Mouse (Mus musculus): ENCODE measurements around the gene Rasgrf2. TPM values are rescaled to one million over a fixed set of nuclear protein-coding genes. Genes with fewer than 3 reads are reported as not detected.

Rasgrf2 gene
- polyA plus RNA-seq, 2 experiments = 0.03 to 0.10 TPM

DNA sequence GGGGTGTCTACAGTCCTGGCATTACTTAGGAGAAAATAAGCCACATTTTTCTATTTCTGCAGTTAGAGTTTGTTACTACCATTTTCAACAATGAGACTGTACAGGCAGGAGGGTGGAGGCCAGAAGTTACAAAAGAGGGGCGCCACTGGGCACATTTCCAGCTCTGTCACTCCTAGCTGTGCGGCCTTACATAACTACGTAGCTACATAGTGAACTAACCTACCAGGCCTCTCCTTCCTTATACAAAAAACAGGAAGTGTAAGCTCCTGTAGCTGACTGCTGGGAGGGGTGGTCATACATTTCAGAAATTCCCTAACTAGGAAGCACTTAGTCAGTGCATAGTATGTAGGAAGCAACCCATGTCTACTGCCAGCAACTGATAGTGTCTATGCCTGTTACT, 78.5 kb downstream of the Rasgrf2 start:
- Histone ChIP-seq H3K4me3 (ENCODE audit: insufficient read depth in 1 of 2, low read depth in 2 of 2, low read length in 2 of 2) (no peak overlapping the region), H3K27me3 (ENCODE audit: control insufficient read depth, insufficient read depth, low read length) (no peaks in the 10 kb centered on the region), H3K27ac (no peak overlapping the region), H3K9me3 (ENCODE audit: control insufficient read depth, low read length) (no peaks in the 10 kb centered on the region), H3K9ac (replicated peaks) (no peak overlapping the region), H3K4me2 (ENCODE audit: low read depth) (no peak overlapping the region), H3K4me1 (replicated peaks; ENCODE audit: control insufficient read depth in 2 of 2, insufficient read depth in 2 of 2, low read length in 1 of 2) (no peaks in the 10 kb centered on the region), H3K36me3 (replicated peaks; ENCODE audit: control insufficient read depth, insufficient read depth, low read depth) (no peaks in the 10 kb centered on the region)
- TF ChIP-seq CTCF (IDR thresholded peaks at IDR 0.05; ENCODE audit: low read depth) = no peak
- no peak for TF ChIP-seq EP300 (IDR thresholded peaks at IDR 0.05; ENCODE audit: low read depth)
- WGBS (ENCODE audit: insufficient replicate concordance) = 50% methylated on average over 3 of the region's 3 CpGs
- ATAC-seq (ENCODE audit: insufficient read depth) (no peak), DNase-seq (ENCODE audit: low read depth in 3 of 3, low spot score in 3 of 3) (no peak)

- H3K4me2 ChIP-seq (ENCODE audit: low read depth) = no peak overlapping the region
- no peak for TF ChIP-seq CTCF (IDR thresholded peaks at IDR 0.05; ENCODE audit: low read depth)
- no peak for TF ChIP-seq EP300 (IDR thresholded peaks at IDR 0.05; ENCODE audit: low read depth)
- H3K36me3 ChIP-seq (replicated peaks; ENCODE audit: control insufficient read depth, insufficient read depth, low read depth) = no peaks in the 10 kb centered on the region
- no peaks in the 10 kb centered on the region for H3K27me3 ChIP-seq (ENCODE audit: control insufficient read depth, insufficient read depth, low read length)
- DNase-seq (ENCODE audit: low read depth in 3 of 3, low spot score in 3 of 3) (no peak), ATAC-seq (ENCODE audit: insufficient read depth) (no peak)
- no peak overlapping the region for H3K27ac ChIP-seq
- H3K9me3 ChIP-seq (ENCODE audit: control insufficient read depth, low read length) = no peaks in the 10 kb centered on the region
- no peak overlapping the region for H3K9ac ChIP-seq (replicated peaks)
- H3K4me1 ChIP-seq (replicated peaks; ENCODE audit: control insufficient read depth in 2 of 2, insufficient read depth in 2 of 2, low read length in 1 of 2) = no peaks in the 10 kb centered on the region
- WGBS (ENCODE audit: insufficient replicate concordance) = 52% methylated on average over 3 of the region's 3 CpGs
- H3K4me3 ChIP-seq (ENCODE audit: insufficient read depth in 1 of 2, low read depth in 2 of 2, low read length in 2 of 2) = no peak overlapping the region
These were observed 80.2 kb downstream of the Rasgrf2 start for GRCm38 (mm10) chr13:92051216-92051615.

DNA sequence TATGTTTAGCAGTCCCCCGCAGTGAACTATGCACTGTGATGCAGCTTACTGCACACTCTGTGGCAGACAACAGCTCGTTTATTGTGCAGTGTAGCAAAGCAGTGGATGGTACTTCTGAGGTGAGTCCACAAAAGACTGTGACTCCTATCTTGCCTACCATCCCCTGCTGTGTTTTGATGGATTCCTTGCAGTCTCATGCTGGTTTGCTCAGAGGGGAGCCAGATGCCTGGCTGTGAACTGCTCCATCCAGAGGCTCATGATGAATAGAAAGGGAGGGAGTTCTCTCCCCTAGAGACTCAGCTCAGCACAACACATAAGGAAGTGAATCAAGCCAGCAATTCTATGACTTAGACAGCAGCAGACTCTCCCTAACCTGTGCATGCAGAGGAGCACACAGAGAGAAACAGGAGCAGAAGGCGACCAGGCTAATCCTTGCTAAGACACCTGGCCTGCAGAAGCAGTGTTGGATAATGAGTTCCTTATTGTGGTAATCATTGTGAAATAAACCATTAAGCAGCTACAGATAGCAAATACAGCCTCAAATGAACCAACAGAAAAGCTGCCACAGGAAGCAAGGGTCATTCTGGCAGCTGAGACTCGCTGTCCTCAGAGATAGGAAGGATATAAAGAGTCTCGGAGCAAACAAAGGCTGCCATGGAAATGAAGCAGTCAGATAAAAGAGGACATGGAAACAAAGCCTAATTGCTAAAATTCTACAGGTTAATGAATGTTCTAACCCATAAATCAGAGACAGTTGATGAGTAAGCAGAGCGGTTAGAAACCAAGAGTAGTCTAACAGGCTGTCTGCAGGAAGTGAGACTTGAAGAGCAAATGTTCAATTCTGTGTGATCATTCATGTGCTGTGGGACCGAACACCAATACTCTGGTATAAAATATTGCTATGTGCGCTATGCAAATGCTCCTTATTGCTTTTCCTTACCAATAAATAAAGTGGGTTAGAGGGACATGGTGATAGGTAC, 89.6 kb downstream of the Rasgrf2 start:
- H3K4me2 ChIP-seq (ENCODE audit: low read depth) = no peak overlapping the region
- ATAC-seq (ENCODE audit: insufficient read depth) (no peak), DNase-seq (ENCODE audit: low read depth in 3 of 3, low spot score in 3 of 3) (no peak)
- H3K36me3 ChIP-seq (replicated peaks; ENCODE audit: control insufficient read depth, insufficient read depth, low read depth) = no peaks in the 10 kb centered on the region
- H3K9ac ChIP-seq (replicated peaks) = no peak overlapping the region
- H3K4me3 ChIP-seq (ENCODE audit: insufficient read depth in 1 of 2, low read depth in 2 of 2, low read length in 2 of 2) = no peak overlapping the region
- H3K4me1 ChIP-seq (replicated peaks; ENCODE audit: control insufficient read depth in 2 of 2, insufficient read depth in 2 of 2, low read length in 1 of 2) = no peaks in the 10 kb centered on the region
- no peaks in the 10 kb centered on the region for H3K27me3 ChIP-seq (ENCODE audit: control insufficient read depth, insufficient read depth, low read length)
- WGBS (ENCODE audit: insufficient replicate concordance) = 36% methylated on average over 8 of the region's 8 CpGs
- H3K9me3 ChIP-seq (ENCODE audit: control insufficient read depth, low read length) = no peaks in the 10 kb centered on the region
- no peak overlapping the region for H3K27ac ChIP-seq
- TF ChIP-seq CTCF (IDR thresholded peaks at IDR 0.05; ENCODE audit: low read depth) (no peak), EP300 (IDR thresholded peaks at IDR 0.05; ENCODE audit: low read depth) (no peak)

DNA sequence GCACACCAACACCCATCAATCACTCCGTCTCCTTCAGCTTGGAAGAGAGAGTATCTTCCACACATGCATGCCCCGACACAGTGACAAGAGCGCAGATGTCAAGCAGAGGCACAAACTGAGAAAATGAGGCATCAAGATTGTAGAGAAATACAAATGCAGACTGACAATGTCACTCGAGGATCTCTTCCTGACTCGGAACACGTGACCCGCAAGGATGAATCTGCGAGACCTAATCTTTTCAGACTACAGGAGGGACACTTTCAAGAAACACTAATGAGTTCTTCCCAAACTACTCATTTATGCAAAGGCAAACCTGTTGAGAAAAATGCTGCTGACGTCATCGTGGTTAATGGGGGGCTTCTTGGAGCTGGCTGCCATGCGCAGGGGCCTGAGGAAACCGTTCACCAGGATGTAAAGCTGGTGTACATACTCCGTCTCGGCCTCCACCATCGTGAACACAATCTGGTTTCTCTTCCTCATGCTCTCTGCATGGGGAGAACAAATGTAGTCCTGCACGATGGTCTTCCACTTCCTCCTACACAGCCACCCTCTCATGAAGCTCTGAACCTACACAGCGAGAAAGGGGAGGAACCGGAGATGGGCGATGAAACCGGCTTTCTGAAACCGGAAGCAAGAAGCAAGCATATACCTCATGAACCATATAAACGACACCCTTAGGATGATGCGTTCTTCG, 100.9 kb downstream of the Rasgrf2 start:
- TF ChIP-seq EP300 (IDR thresholded peaks at IDR 0.05; ENCODE audit: low read depth) = no peak
- TF ChIP-seq CTCF (IDR thresholded peaks at IDR 0.05; ENCODE audit: low read depth) = no peak
- Histone ChIP-seq H3K27ac (no peak overlapping the region), H3K9ac (replicated peaks) (no peak overlapping the region), H3K9me3 (ENCODE audit: control insufficient read depth, low read length) (no peaks in the 10 kb centered on the region), H3K27me3 (ENCODE audit: control insufficient read depth, insufficient read depth, low read length) (no peaks in the 10 kb centered on the region), H3K4me2 (ENCODE audit: low read depth) (no peak overlapping the region), H3K4me1 (replicated peaks; ENCODE audit: control insufficient read depth in 2 of 2, insufficient read depth in 2 of 2, low read length in 1 of 2) (no peaks in the 10 kb centered on the region), H3K36me3 (replicated peaks; ENCODE audit: control insufficient read depth, insufficient read depth, low read depth) (no peaks in the 10 kb centered on the region), H3K4me3 (ENCODE audit: insufficient read depth in 1 of 2, low read depth in 2 of 2, low read length in 2 of 2) (no peak overlapping the region)
- ATAC-seq (ENCODE audit: insufficient read depth) (no peak), DNase-seq (ENCODE audit: low read depth in 3 of 3, low spot score in 3 of 3) (no peak)
- WGBS (ENCODE audit: insufficient replicate concordance) = 69% methylated on average over 24 of the region's 24 CpGs

GRCm38 (mm10) chr13:92029666-92030065, 101.8 kb downstream of the Rasgrf2 start:
- no peak for TF ChIP-seq EP300 (IDR thresholded peaks at IDR 0.05; ENCODE audit: low read depth)
- TF ChIP-seq CTCF (IDR thresholded peaks at IDR 0.05; ENCODE audit: low read depth) = no peak
- 56% methylated on average over 3 of the region's 3 CpGs for WGBS (ENCODE audit: insufficient replicate concordance)
- no peak overlapping the region for H3K27ac ChIP-seq
- no peak overlapping the region for H3K9ac ChIP-seq (replicated peaks)
- no peaks in the 10 kb centered on the region for H3K27me3 ChIP-seq (ENCODE audit: control insufficient read depth, insufficient read depth, low read length)
- no peaks in the 10 kb centered on the region for H3K36me3 ChIP-seq (replicated peaks; ENCODE audit: control insufficient read depth, insufficient read depth, low read depth)
- H3K9me3 ChIP-seq (ENCODE audit: control insufficient read depth, low read length) = no peaks in the 10 kb centered on the region
- ATAC-seq (ENCODE audit: insufficient read depth) (no peak), DNase-seq (ENCODE audit: low read depth in 3 of 3, low spot score in 3 of 3) (no peak)
- no peak overlapping the region for H3K4me3 ChIP-seq (ENCODE audit: insufficient read depth in 1 of 2, low read depth in 2 of 2, low read length in 2 of 2)
- H3K4me1 ChIP-seq (replicated peaks; ENCODE audit: control insufficient read depth in 2 of 2, insufficient read depth in 2 of 2, low read length in 1 of 2) = no peaks in the 10 kb centered on the region
- no peak overlapping the region for H3K4me2 ChIP-seq (ENCODE audit: low read depth)
